In the genomic region with DNA sequence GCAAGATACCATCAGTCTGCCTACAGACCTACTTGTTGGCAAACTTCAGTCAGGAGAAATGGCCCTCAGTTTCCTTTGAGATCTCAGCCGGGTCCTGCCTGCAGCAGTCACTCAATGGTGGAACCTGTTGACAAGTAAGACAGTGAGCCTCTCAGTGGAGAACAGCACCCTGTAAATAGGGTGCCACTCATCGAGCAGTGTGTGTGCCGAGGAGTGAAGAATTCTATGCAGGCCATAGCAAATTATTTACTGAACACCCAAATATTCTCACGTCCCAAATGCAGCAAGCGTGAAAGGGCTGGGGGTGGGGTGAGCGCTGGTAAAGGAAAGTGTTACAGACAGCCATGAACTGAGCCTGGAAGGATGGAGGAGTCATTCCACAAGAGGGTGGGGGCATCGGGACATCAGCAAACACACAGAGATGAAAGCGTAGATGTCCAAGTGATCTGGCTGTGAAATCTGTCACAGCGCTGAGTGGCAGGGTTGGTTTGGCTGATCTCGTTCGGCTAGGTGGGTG, we compare ENCODE assay signal across 21 mouse cellular contexts.
"Had no signal": no experiment of that assay in that cellular context is flagged by ENCODE, and none has a peak within 500 bp of the region (broad histone marks: within the 10 kb centered on the region; RNA-seq: fewer than 3 reads in every experiment).

No protein-coding gene starts in this region.

- ATAC-seq: intestine, embryonic 15.5 days; liver, postnatal 0 days; lung, postnatal 0 days; midbrain, embryonic 15.5 days had no signal

- H3K4me1 ChIP-seq: intestine, embryonic 15.5 days; limb, embryonic 12.5 days; limb, embryonic 15.5 days; midbrain, embryonic 12.5 days; midbrain, embryonic 15.5 days; neural tube, embryonic 12.5 days; neural tube, embryonic 15.5 days had no signal

- H3K9me3 ChIP-seq: intestine, embryonic 15.5 days; limb, embryonic 12.5 days; limb, embryonic 15.5 days; megakaryocyte, embryonic 14.5 days; midbrain, embryonic 12.5 days; midbrain, embryonic 15.5 days; neural tube, embryonic 12.5 days; neural tube, embryonic 15.5 days had no signal

- H3K4me2 ChIP-seq: intestine, embryonic 15.5 days; limb, embryonic 12.5 days; limb, embryonic 15.5 days; liver, embryonic 11.5 days; lung, embryonic 14.5 days; midbrain, embryonic 12.5 days; midbrain, embryonic 15.5 days; neural tube, embryonic 12.5 days; neural tube, embryonic 15.5 days had no signal

- H3K4me3 ChIP-seq: intestine, embryonic 15.5 days; limb, embryonic 12.5 days; limb, embryonic 15.5 days; megakaryocyte, embryonic 14.5 days; midbrain, embryonic 12.5 days; midbrain, embryonic 15.5 days; neural tube, embryonic 12.5 days; neural tube, embryonic 15.5 days had no signal

- H3K27me3 ChIP-seq: intestine, embryonic 15.5 days; limb, embryonic 12.5 days; limb, embryonic 15.5 days; midbrain, embryonic 15.5 days; neural tube, embryonic 12.5 days; neural tube, embryonic 15.5 days had no signal

- H3K27ac ChIP-seq: intestine, embryonic 15.5 days; limb, embryonic 12.5 days; limb, embryonic 15.5 days; liver, embryonic 14.5 days; midbrain, embryonic 12.5 days; midbrain, embryonic 15.5 days; neural tube, embryonic 12.5 days; neural tube, embryonic 15.5 days; stomach, postnatal 0 days had no signal

- H3K9ac ChIP-seq: intestine, embryonic 15.5 days; limb, embryonic 12.5 days; limb, embryonic 15.5 days; liver, embryonic 14.5 days; liver, postnatal 0 days; lung, embryonic 14.5 days; midbrain, embryonic 12.5 days; midbrain, embryonic 15.5 days; neural tube, embryonic 12.5 days; neural tube, embryonic 15.5 days had no signal

- H3K36me3 ChIP-seq: intestine, embryonic 15.5 days; limb, embryonic 12.5 days; limb, embryonic 15.5 days; midbrain, embryonic 12.5 days; midbrain, embryonic 15.5 days; neural tube, embryonic 12.5 days; neural tube, embryonic 15.5 days had no signal

- DNase-seq: left cerebral cortex, postnatal 4 days; liver, postnatal 0 days; lung, embryonic 14.5 days; right cerebral cortex, adult 18-20 months; right cerebral cortex, postnatal 14 days; right cerebral cortex, postnatal 4 days; thymus, adult 2 months; thymus, postnatal 14 days; thymus, postnatal 4 days had no signal
